13 mouse cellular contexts compared by ENCODE assay signal in the genomic region with DNA sequence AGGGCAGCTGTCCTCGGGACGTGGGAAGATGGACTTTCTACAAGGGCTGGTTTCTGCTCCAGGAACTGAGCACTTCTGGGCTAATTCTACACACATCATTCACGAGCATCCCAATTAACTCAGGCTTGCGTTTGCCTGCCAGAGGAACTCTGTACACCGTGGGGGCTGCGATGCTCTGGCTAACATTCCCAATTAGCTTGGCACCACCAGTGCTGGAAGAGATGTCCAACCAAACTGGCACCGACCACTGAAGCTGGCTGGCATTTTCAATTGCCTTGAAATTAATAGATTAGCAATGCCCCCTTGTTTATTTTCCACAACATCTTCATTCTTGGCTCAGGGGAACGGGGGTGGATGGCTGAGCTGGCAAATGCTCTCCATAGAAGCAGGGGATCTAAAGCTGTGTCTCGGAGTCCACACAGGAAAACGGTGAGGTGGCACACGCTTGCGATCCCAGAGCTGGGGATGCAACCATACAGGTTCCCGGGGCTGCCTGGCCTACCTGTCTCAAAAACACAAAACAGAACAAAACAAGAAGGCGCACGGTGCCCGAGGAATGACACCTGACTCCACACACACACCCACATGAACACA.
DNase-seq lines count a peak whose midpoint lies in the region; ATAC-seq and TF ChIP-seq lines count a peak whose summit lies in the region.
"Had no signal": no experiment of that assay in that cellular context is flagged by ENCODE, and none has a peak within 500 bp of the region (broad histone marks: within the 10 kb centered on the region; RNA-seq: fewer than 3 reads in every experiment).

No protein-coding gene starts in this region.

- peaks cover 28% of the 10 kb centered on the region for H3K4me1 ChIP-seq in heart, embryonic 15.5 days (replicated peaks)
- H3K4me1 ChIP-seq in heart, adult 2 months (ENCODE audit: control insufficient read depth, insufficient read depth, low read length), result peaks cover 4% of the 10 kb centered on the region
- H3K4me1 ChIP-seq in neural tube, embryonic 15.5 days, result no peaks in the 10 kb centered on the region
- H3K4me1 ChIP-seq in midbrain, embryonic 16.5 days (ENCODE audit: control insufficient read depth, insufficient read depth, low read length), result no peaks in the 10 kb centered on the region

- TF ChIP-seq POLR2A in heart, adult 2 months (IDR thresholded peaks at IDR 0.05; ENCODE audit: insufficient read depth, low read depth, low read length), result no peak

- H3K4me3 ChIP-seq in heart, embryonic 15.5 days, result no peak overlapping the region
- H3K4me3 ChIP-seq in heart, adult 2 months, result no peak overlapping the region
- no peak overlapping the region for H3K4me3 ChIP-seq in neural tube, embryonic 15.5 days (replicated peaks)
- H3K4me3 ChIP-seq in midbrain, embryonic 16.5 days (ENCODE audit: low read depth, low read length), result no peak overlapping the region

- WGBS in heart, embryonic 15.5 days, result 89% methylated on average over 16 of the region's 16 CpGs
- 76% methylated on average over 16 of the region's 16 CpGs for WGBS in heart, adult 2 months
- 79% methylated on average over 16 of the region's 16 CpGs for WGBS in neural tube, embryonic 15.5 days
- 83% methylated on average over 16 of the region's 16 CpGs for WGBS in midbrain, embryonic 16.5 days

- no peak for DNase-seq in heart, adult 2 months
- no peak for DNase-seq in neural tube, embryonic 10.5 days (ENCODE audit: extremely low spot score, low spot score)
- peak; percentile 29 for DNase-seq in layer of hippocampus, adult 11-12 months (ENCODE audit: low spot score)
- DNase-seq in urinary bladder, postnatal 14 days (ENCODE audit: low spot score), result no peak
- DNase-seq: gastrocnemius, postnatal 14 days; kidney, postnatal 25 days; thymus, adult 18-20 months had no signal

- H3K27ac ChIP-seq in heart, embryonic 15.5 days, result peak overlapping the region; percentile 69
- no peak overlapping the region for H3K27ac ChIP-seq in heart, adult 2 months
- no peak overlapping the region for H3K27ac ChIP-seq in neural tube, embryonic 15.5 days (replicated peaks)
- no peak overlapping the region for H3K27ac ChIP-seq in midbrain, embryonic 16.5 days (ENCODE audit: low read length)
- H3K27ac ChIP-seq: macrophage had no signal

- H3K27me3 ChIP-seq in heart, embryonic 15.5 days, result no peaks in the 10 kb centered on the region
- no peaks in the 10 kb centered on the region for H3K27me3 ChIP-seq in heart, adult 2 months (ENCODE audit: control insufficient read depth, insufficient read depth, low read length)
- no peaks in the 10 kb centered on the region for H3K27me3 ChIP-seq in neural tube, embryonic 15.5 days (replicated peaks)
- no peaks in the 10 kb centered on the region for H3K27me3 ChIP-seq in midbrain, embryonic 16.5 days (ENCODE audit: control insufficient read depth, insufficient read depth, low read depth, low read length)

- H3K79me2 ChIP-seq in heart, adult 2 months (replicated peaks; ENCODE audit: control insufficient read depth, insufficient read depth, low read length), result no peaks in the 10 kb centered on the region

- TF ChIP-seq CTCF in heart, adult 2 months (IDR thresholded peaks at IDR 0.05), result no peak

- H3K36me3 ChIP-seq in heart, embryonic 15.5 days, result peaks cover 16% of the 10 kb centered on the region
- no peaks in the 10 kb centered on the region for H3K36me3 ChIP-seq in heart, adult 2 months (ENCODE audit: control insufficient read depth, insufficient read depth, low read length)
- H3K36me3 ChIP-seq in neural tube, embryonic 15.5 days, result no peaks in the 10 kb centered on the region
- H3K36me3 ChIP-seq in midbrain, embryonic 16.5 days (ENCODE audit: control insufficient read depth, insufficient read depth, low read length), result no peaks in the 10 kb centered on the region

- no peak overlapping the region for H3K9ac ChIP-seq in heart, embryonic 15.5 days
- H3K9ac ChIP-seq in heart, adult 2 months (ENCODE audit: low read depth, low read length), result no peak overlapping the region
- no peak overlapping the region for H3K9ac ChIP-seq in neural tube, embryonic 15.5 days (replicated peaks)
- no peak overlapping the region for H3K9ac ChIP-seq in midbrain, embryonic 16.5 days (ENCODE audit: low read depth, low read length)

- H3K9me3 ChIP-seq in heart, embryonic 15.5 days (replicated peaks), result 0 out of 2 replicates have a peak, but pooled peaks cover under 1% of the 10 kb centered on the region
- H3K9me3 ChIP-seq in neural tube, embryonic 15.5 days (replicated peaks), result no peaks in the 10 kb centered on the region
- H3K9me3 ChIP-seq in midbrain, embryonic 16.5 days (replicated peaks; ENCODE audit: control insufficient read depth, low read length, poor library complexity, severe bottlenecking), result no peaks in the 10 kb centered on the region

- ATAC-seq in heart, embryonic 15.5 days (replicated peaks; ENCODE audit: insufficient number of reproducible peaks, insufficient read depth, low FRiP score, low read depth), result no peak
- peak; percentile 43 for ATAC-seq in neural tube, embryonic 15.5 days (ENCODE audit: low FRiP score)
- ATAC-seq in midbrain, embryonic 16.5 days, result peak; percentile 71
- ATAC-seq: activated CD4-positive, CD25-positive, alpha-beta regulatory T cell, adult 4 months had no signal

- intact Hi-C loops in heart, adult 2 months (cut with DNase I), result no loop called here

- no peak overlapping the region for H3K4me2 ChIP-seq in heart, embryonic 15.5 days
- H3K4me2 ChIP-seq in neural tube, embryonic 15.5 days, result no peak overlapping the region
- no peak overlapping the region for H3K4me2 ChIP-seq in midbrain, embryonic 16.5 days (ENCODE audit: low read length)
- H3K4me2 ChIP-seq: liver, embryonic 11.5 days had no signal

- no peak for TF ChIP-seq EP300 in heart, adult 2 months (IDR thresholded peaks at IDR 0.05; ENCODE audit: insufficient read depth, low read depth, low read length)
